Mouse (Mus musculus): ENCODE data around the gene Ubac1.

Gene Ubac1

GRCm38 (mm10) chr2:26022626-26023025 lies 1.1 kb upstream of the Ubac1 start:
- DNase-seq (ENCODE audit: low spot score), result no peak

- no peak for DNase-seq (ENCODE audit: low spot score)
Observed at GRCm38 (mm10) chr2:26022258-26022565, 665 bp upstream of the Ubac1 start.

- DNase-seq (ENCODE audit: low spot score), result peak; percentile 68
Observed at GRCm38 (mm10) chr2:26020714-26021560, 610 bp downstream of the Ubac1 start.

- DNase-seq (ENCODE audit: low spot score), result no peak
Observed at GRCm38 (mm10) chr2:26019923-26020322, 1.6 kb downstream of the Ubac1 start.

- DNase-seq (ENCODE audit: low spot score), result no peak
Observed at GRCm38 (mm10) chr2:26017326-26017725, 4.2 kb downstream of the Ubac1 start.

GRCm38 (mm10) chr2:26013674-26014073 lies 7.9 kb downstream of the Ubac1 start:
- DNase-seq (ENCODE audit: low spot score), result no peak

GRCm38 (mm10) chr2:26011420-26011819 lies 10.1 kb downstream of the Ubac1 start:
- no peak for DNase-seq (ENCODE audit: low spot score)

- DNase-seq (ENCODE audit: low spot score), result no peak
Observed at GRCm38 (mm10) chr2:26002001-26002400, 19.5 kb downstream of the Ubac1 start.

- DNase-seq (ENCODE audit: low spot score), result no peak
Observed at GRCm38 (mm10) chr2:26001136-26001535, 20.4 kb downstream of the Ubac1 start.

- DNase-seq (ENCODE audit: low spot score), result no peak
Observed at GRCm38 (mm10) chr2:25997716-25998115, 23.8 kb downstream of the Ubac1 start.

- no peak for DNase-seq (ENCODE audit: low spot score)
Observed at GRCm38 (mm10) chr2:25994791-25995190, 26.8 kb downstream of the Ubac1 start.

- DNase-seq (ENCODE audit: low spot score), result no peak
Observed at GRCm38 (mm10) chr2:25992285-25992684, 29.3 kb downstream of the Ubac1 start.

GRCm38 (mm10) chr2:25989651-25990050 lies 31.9 kb downstream of the Ubac1 start:
- no peak for DNase-seq (ENCODE audit: low spot score)

- DNase-seq (ENCODE audit: low spot score), result no peak
Observed at GRCm38 (mm10) chr2:25987817-25988216, 33.7 kb downstream of the Ubac1 start.

GRCm38 (mm10) chr2:25986601-25987000 lies 34.9 kb downstream of the Ubac1 start:
- DNase-seq (ENCODE audit: low spot score), result no peak

GRCm38 (mm10) chr2:25983159-25983907 lies 38.2 kb downstream of the Ubac1 start, which contains the start of gene Camsap1:
Camsap1 (minus strand) TSS chr2:25983282.
- peak; percentile 100 for DNase-seq (ENCODE audit: low spot score)

GRCm38 (mm10) chr2:25982426-25983091 lies 39.0 kb downstream of the Ubac1 start:
- no peak for DNase-seq (ENCODE audit: low spot score)

- DNase-seq (ENCODE audit: low spot score), result peak; percentile 76
Observed at GRCm38 (mm10) chr2:25982052-25982425, 39.5 kb downstream of the Ubac1 start.

GRCm38 (mm10) chr2:25978997-25979396 lies 42.5 kb downstream of the Ubac1 start:
- no peak for DNase-seq (ENCODE audit: low spot score)

GRCm38 (mm10) chr2:25977587-25978239 lies 43.8 kb downstream of the Ubac1 start:
- no peak for DNase-seq (ENCODE audit: low spot score)

- DNase-seq (ENCODE audit: low spot score), result no peak
Observed at GRCm38 (mm10) chr2:25975141-25975770, 46.3 kb downstream of the Ubac1 start.

GRCm38 (mm10) chr2:25970426-25970825 lies 51.1 kb downstream of the Ubac1 start:
- DNase-seq (ENCODE audit: low spot score), result no peak
